Mouse (Mus musculus) lung, adult 2 months (tissue): ENCODE results near the gene Mipol1.

Experiments used
- CTCF ChIP-seq: fragments of 200-500 bp; IDR thresholded peaks from 2 replicates; pipeline ENCODE4 v1.5.1; 2011; ENCODE audit warnings: mild to moderate bottlenecking, low read length, control low read depth; ENCODE audit not compliant: insufficient read depth
- POLR2A ChIP-seq: fragments of 200-500 bp; IDR thresholded peaks from 2 replicates; pipeline ENCODE4 v1.6.1; 2011; ENCODE audit warnings: low read depth, mild to moderate bottlenecking, control low read depth, low read length, borderline replicate concordance; ENCODE audit errors: extremely low read depth

DNA sequence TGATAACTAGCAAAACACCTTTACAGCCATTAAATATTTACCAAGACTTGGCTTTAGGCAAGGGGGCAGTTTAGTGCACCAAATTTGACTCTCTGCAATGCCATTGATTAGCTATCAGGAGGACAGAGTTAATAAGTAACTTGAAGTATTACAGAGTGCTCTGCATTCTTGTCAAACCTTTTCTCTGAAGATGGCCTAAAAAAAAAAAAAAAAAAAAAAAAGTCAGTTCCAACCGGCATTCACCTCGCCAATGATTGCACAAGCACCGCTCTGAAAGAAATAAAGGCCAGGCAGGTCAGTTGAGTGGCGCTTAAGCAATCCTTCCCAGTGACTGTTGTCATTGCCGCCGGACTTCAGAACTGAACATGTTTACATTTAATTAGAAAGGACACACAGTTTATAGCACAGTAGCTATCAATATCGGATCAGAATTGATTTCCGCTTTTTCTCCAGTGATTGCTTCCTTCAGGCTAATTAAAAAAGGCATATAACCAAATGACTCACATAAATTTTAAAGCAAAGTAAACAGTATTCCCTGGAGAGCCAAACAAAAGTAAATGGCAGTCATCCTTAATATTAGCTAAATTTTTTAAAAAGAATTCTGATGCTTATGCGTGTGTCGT lies 214.2 kb downstream of the Mipol1 start:
- TF ChIP-seq CTCF (no peak), POLR2A (peak; percentile 9; the same call in 1 of the 2 replicates)
